Mouse (Mus musculus): ENCODE data around the gene Tm4sf5. TPM values are rescaled to one million over a fixed set of nuclear protein-coding genes. Genes with fewer than 3 reads are reported as not detected.
A peak's percentile ranks its signal among the peaks of the same experiment; 100 is the strongest.

The Tm4sf5 gene
- 0.31 and 0.91 TPM in 2 replicates for polyA plus RNA-seq (2014; fragmentation: Nextera tagmentation; extraction: Ambion mirVana)

DNA sequence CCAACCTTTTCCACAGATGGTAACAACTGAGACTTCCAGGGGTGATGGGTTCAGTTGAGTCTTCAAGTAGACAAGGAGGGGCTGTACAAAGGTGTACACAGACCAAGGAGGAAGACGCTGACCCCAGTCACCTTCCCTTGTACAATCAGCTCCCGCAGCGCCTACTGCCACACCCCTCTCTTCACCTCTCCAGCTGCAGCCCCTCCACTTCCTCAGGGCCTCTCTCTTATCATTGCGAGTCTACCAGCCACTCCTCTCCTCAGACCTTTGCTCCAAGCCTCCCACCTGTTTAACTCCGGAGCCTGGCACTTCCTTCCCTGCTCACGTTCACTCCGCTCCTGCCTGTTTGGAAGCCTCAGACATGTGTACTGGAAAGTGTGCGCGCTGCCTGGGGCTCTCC, at the start of gene Tm4sf5:
Gene Tm4sf5, plus strand, starts transcription at position 275 of the 400 bp plus-strand sequence.
- H3K27me3 ChIP-seq (ENCODE audit: control insufficient read depth, insufficient read depth, low read length) = no peaks in the 10 kb centered on the region
- no peaks in the 10 kb centered on the region for H3K36me3 ChIP-seq (ENCODE audit: control insufficient read depth, insufficient read depth, low read length)
- no peak for ATAC-seq (ENCODE audit: low FRiP score, low TSS enrichment)
- no peak within 1 kb of the TSS for H3K9ac ChIP-seq (ENCODE audit: low read depth, low read length)
- H3K27ac ChIP-seq (ENCODE audit: low read depth, low read length) = no peak within 1 kb of the TSS
- H3K4me1 ChIP-seq (ENCODE audit: control insufficient read depth, insufficient read depth, low read length) = 0 out of 2 replicates have a peak, but pooled peaks cover under 1% of the 10 kb centered on the region
- H3K4me3 ChIP-seq (ENCODE audit: low read length) = no peak within 1 kb of the TSS
- H3K4me2 ChIP-seq (replicated peaks; ENCODE audit: low read depth, low read length) = no peak within 1 kb of the TSS
- no peaks in the 10 kb centered on the region for H3K9me3 ChIP-seq (ENCODE audit: control insufficient read depth, low read length)
- WGBS = 75% methylated on average over 9 of the region's 9 CpGs

- ATAC-seq (ENCODE audit: low FRiP score, low TSS enrichment) = no peak
- H3K27ac ChIP-seq (ENCODE audit: low read depth, low read length) = no peak within 1 kb of the TSS
- peaks cover 21% of the 10 kb centered on the region for H3K27me3 ChIP-seq (ENCODE audit: control insufficient read depth, insufficient read depth, low read length)
Observed at GRCm38 (mm10) chr11:70458688-70459600, 46.1 kb upstream of the Tm4sf5 start, which contains the start of gene Zmynd15. TSS of gene Zmynd15 (plus strand) at chr11:70459433.

GRCm38 (mm10) chr11:70459601-70460101, 45.4 kb upstream of the Tm4sf5 start, which contains the start of gene Cxcl16:
TSS of gene Cxcl16 (minus strand) at chr11:70459984.
- peak within 1 kb of the TSS; percentile 55 for H3K9ac ChIP-seq (ENCODE audit: low read depth, low read length)
- H3K9me3 ChIP-seq (ENCODE audit: control insufficient read depth, low read length) = no peaks in the 10 kb centered on the region
- H3K4me1 ChIP-seq (ENCODE audit: control insufficient read depth, insufficient read depth, low read length) = peaks cover 9% of the 10 kb centered on the region; the same call in 1 of the 2 replicates
- H3K27ac ChIP-seq (ENCODE audit: low read depth, low read length) = no peak within 1 kb of the TSS
- peak; percentile 56; the same call in 1 of the 2 replicates for ATAC-seq (ENCODE audit: low FRiP score, low TSS enrichment)
- H3K4me3 ChIP-seq (ENCODE audit: low read length) = peak within 1 kb of the TSS; percentile 60
- WGBS = 3% methylated on average over 30 of the region's 30 CpGs
- peaks cover 28% of the 10 kb centered on the region for H3K27me3 ChIP-seq (ENCODE audit: control insufficient read depth, insufficient read depth, low read length)
- H3K36me3 ChIP-seq (ENCODE audit: control insufficient read depth, insufficient read depth, low read length) = no peaks in the 10 kb centered on the region
- H3K4me2 ChIP-seq (replicated peaks; ENCODE audit: low read depth, low read length) = peak within 1 kb of the TSS; percentile 98

More at GRCm38 (mm10) chr11:70458688-70459600, 46.1 kb upstream of the Tm4sf5 start, which contains the start of gene Zmynd15:
- H3K4me1 ChIP-seq (ENCODE audit: control insufficient read depth, insufficient read depth, low read length) = peaks cover 9% of the 10 kb centered on the region; the same call in 1 of the 2 replicates
- 18% methylated on average over 32 of the region's 32 CpGs for WGBS
- peak within 1 kb of the TSS; percentile 98 for H3K4me2 ChIP-seq (replicated peaks; ENCODE audit: low read depth, low read length)
- H3K9me3 ChIP-seq (ENCODE audit: control insufficient read depth, low read length) = no peaks in the 10 kb centered on the region
- peak within 1 kb of the TSS; percentile 55 for H3K9ac ChIP-seq (ENCODE audit: low read depth, low read length)
- peaks cover 3% of the 10 kb centered on the region; the same call in 1 of the 2 replicates for H3K36me3 ChIP-seq (ENCODE audit: control insufficient read depth, insufficient read depth, low read length)
- H3K4me3 ChIP-seq (ENCODE audit: low read length) = peak within 1 kb of the TSS; percentile 60

GRCm38 (mm10) chr11:70463970-70464369, 41.1 kb upstream of the Tm4sf5 start:
- H3K9me3 ChIP-seq (ENCODE audit: control insufficient read depth, low read length) = no peaks in the 10 kb centered on the region
- peaks cover 15% of the 10 kb centered on the region; the same call in 1 of the 2 replicates for H3K4me1 ChIP-seq (ENCODE audit: control insufficient read depth, insufficient read depth, low read length)
- no peak overlapping the region for H3K9ac ChIP-seq (ENCODE audit: low read depth, low read length)
- ATAC-seq (ENCODE audit: low FRiP score, low TSS enrichment) = no peak; the same call in 1 of the 2 replicates
- H3K4me2 ChIP-seq (replicated peaks; ENCODE audit: low read depth, low read length) = no peak overlapping the region
- no peak overlapping the region for H3K27ac ChIP-seq (ENCODE audit: low read depth, low read length)
- H3K27me3 ChIP-seq (ENCODE audit: control insufficient read depth, insufficient read depth, low read length) = peaks cover 31% of the 10 kb centered on the region
- H3K4me3 ChIP-seq (ENCODE audit: low read length) = no peak overlapping the region
- no peaks in the 10 kb centered on the region for H3K36me3 ChIP-seq (ENCODE audit: control insufficient read depth, insufficient read depth, low read length)
- WGBS = 75% methylated on average over 5 of the region's 5 CpGs

DNA sequence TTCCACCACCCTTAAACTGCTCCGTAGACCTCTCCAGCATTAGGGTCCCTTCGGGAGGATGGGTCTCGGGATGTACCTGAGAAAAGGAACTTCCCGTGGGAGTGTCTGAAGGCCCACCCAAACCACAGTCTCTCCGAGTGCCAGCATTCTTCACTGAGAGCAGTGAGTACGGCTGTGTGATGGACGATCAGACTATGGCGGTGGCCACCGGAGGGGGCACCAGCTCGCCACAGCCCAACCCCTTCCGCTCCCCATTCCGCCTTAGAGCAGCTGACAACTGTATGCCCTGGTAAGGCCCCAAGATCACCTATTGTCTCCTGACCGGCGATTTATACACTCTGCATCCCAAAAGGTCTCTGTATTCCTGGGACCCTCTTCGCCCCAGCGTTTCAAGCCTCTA, 39.8 kb upstream of the Tm4sf5 start:
- no peaks in the 10 kb centered on the region for H3K36me3 ChIP-seq (ENCODE audit: control insufficient read depth, insufficient read depth, low read length)
- peaks cover 10% of the 10 kb centered on the region; the same call in 1 of the 2 replicates for H3K4me1 ChIP-seq (ENCODE audit: control insufficient read depth, insufficient read depth, low read length)
- H3K27ac ChIP-seq (ENCODE audit: low read depth, low read length) = no peak overlapping the region
- peak overlapping the region; percentile 25 for H3K4me3 ChIP-seq (ENCODE audit: low read length)
- H3K9me3 ChIP-seq (ENCODE audit: control insufficient read depth, low read length) = no peaks in the 10 kb centered on the region
- peak overlapping the region; percentile 46 for H3K4me2 ChIP-seq (replicated peaks; ENCODE audit: low read depth, low read length)
- 0 out of 2 replicates have a peak, but pooled peaks have one; percentile 41 for ATAC-seq (ENCODE audit: low FRiP score, low TSS enrichment)
- WGBS = 24% methylated on average over 16 of the region's 16 CpGs
- H3K27me3 ChIP-seq (ENCODE audit: control insufficient read depth, insufficient read depth, low read length) = peaks cover 19% of the 10 kb centered on the region
- peak overlapping the region; percentile 28; the same call in 1 of the 2 replicates for H3K9ac ChIP-seq (ENCODE audit: low read depth, low read length)

- Histone ChIP-seq H3K4me1 (ENCODE audit: control insufficient read depth, insufficient read depth, low read length) (peaks cover 10% of the 10 kb centered on the region; the same call in 1 of the 2 replicates), H3K9ac (ENCODE audit: low read depth, low read length) (peak overlapping the region; percentile 28; the same call in 1 of the 2 replicates), H3K27ac (ENCODE audit: low read depth, low read length) (no peak overlapping the region), H3K27me3 (ENCODE audit: control insufficient read depth, insufficient read depth, low read length) (peaks cover 14% of the 10 kb centered on the region; the same call in 1 of the 2 replicates), H3K9me3 (ENCODE audit: control insufficient read depth, low read length) (no peaks in the 10 kb centered on the region), H3K4me3 (ENCODE audit: low read length) (peak overlapping the region; percentile 25), H3K4me2 (replicated peaks; ENCODE audit: low read depth, low read length) (peak overlapping the region; percentile 46), H3K36me3 (ENCODE audit: control insufficient read depth, insufficient read depth, low read length) (no peaks in the 10 kb centered on the region)
- 14% methylated on average over 23 of the region's 23 CpGs for WGBS
- no peak for ATAC-seq (ENCODE audit: low FRiP score, low TSS enrichment)
Observed at GRCm38 (mm10) chr11:70465824-70466223, 39.2 kb upstream of the Tm4sf5 start.

DNA sequence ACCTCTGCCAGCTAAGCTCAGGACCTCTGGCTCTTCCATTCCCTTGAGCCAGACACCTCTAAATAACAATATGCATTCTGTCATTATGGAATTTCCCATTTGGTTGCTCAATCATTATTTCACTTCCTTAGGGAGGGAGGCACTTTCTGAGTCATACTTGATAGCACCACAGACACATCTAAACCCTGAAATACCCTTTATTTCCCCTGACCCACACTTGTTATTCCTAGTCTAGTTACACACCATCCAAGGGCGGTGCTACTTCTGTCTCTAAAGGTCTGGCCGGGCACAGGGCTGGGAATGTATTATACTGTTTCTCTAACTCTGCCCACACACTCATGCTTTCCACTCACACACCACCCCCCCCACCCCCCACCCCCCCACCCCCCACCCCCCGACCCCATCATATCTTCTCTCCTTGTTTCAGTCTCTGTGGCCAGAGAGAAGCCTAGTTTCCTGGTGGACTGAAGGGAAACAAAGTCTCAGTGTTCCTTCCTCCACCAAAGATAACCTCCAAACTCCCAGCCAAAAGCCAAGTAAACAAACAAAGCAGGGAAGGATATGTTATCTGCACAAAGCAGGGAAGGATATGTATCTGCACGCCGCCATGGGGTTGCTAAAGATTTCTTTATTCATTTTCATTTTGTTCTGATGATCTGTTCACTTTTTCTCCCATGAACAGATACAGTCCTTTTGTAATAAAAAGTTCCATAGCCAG, 37.0 kb upstream of the Tm4sf5 start:
- H3K9ac ChIP-seq (ENCODE audit: low read depth, low read length) = no peak overlapping the region
- H3K27me3 ChIP-seq (ENCODE audit: control insufficient read depth, insufficient read depth, low read length) = peaks cover 14% of the 10 kb centered on the region; the same call in 1 of the 2 replicates
- peaks cover 10% of the 10 kb centered on the region; the same call in 1 of the 2 replicates for H3K4me1 ChIP-seq (ENCODE audit: control insufficient read depth, insufficient read depth, low read length)
- no peak overlapping the region for H3K27ac ChIP-seq (ENCODE audit: low read depth, low read length)
- 88% methylated on average over 5 of the region's 5 CpGs for WGBS
- ATAC-seq (ENCODE audit: low FRiP score, low TSS enrichment) = no peak
- no peak overlapping the region for H3K4me2 ChIP-seq (replicated peaks; ENCODE audit: low read depth, low read length)
- H3K36me3 ChIP-seq (ENCODE audit: control insufficient read depth, insufficient read depth, low read length) = no peaks in the 10 kb centered on the region
- no peaks in the 10 kb centered on the region for H3K9me3 ChIP-seq (ENCODE audit: control insufficient read depth, low read length)
- H3K4me3 ChIP-seq (ENCODE audit: low read length) = no peak overlapping the region

DNA sequence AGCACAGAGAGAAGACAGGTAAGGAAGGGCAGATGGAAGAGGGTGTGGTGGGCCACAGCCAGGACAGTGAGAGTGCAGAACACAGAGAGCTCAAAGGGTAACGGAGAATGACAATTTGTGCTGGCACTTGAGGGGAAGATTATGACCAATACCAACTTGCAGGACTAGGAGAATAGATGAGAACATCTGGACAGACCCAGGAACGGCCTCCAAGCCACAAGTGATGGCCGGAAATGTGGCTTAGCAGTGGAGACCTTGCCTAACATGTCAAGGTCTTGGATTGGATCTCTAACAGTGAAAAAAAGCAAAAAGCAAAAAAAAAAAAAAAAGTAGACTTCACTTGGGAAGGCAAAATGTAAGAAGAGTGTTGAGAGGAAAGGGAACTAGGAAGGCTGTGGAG, 35.3 kb upstream of the Tm4sf5 start:
- Histone ChIP-seq H3K9me3 (ENCODE audit: control insufficient read depth, low read length) (no peaks in the 10 kb centered on the region), H3K27ac (ENCODE audit: low read depth, low read length) (no peak overlapping the region), H3K36me3 (ENCODE audit: control insufficient read depth, insufficient read depth, low read length) (no peaks in the 10 kb centered on the region), H3K4me1 (ENCODE audit: control insufficient read depth, insufficient read depth, low read length) (peaks cover 13% of the 10 kb centered on the region; the same call in 1 of the 2 replicates), H3K4me3 (ENCODE audit: low read length) (no peak overlapping the region), H3K9ac (ENCODE audit: low read depth, low read length) (no peak overlapping the region), H3K4me2 (replicated peaks; ENCODE audit: low read depth, low read length) (no peak overlapping the region), H3K27me3 (ENCODE audit: control insufficient read depth, insufficient read depth, low read length) (peaks cover 7% of the 10 kb centered on the region; the same call in 1 of the 2 replicates)
- WGBS = 91% methylated on average over 3 of the region's 3 CpGs
- ATAC-seq (ENCODE audit: low FRiP score, low TSS enrichment) = no peak

Data from kidney, embryonic 14.5 days (tissue).